Mouse (Mus musculus) embryonic facial prominence, embryonic 13.5 days (tissue): ENCODE data around the gene Lpcat4. TPM values are rescaled to one million over a fixed set of nuclear protein-coding genes. Genes with fewer than 3 reads are reported as not detected.
A peak's percentile ranks its signal among the peaks of the same experiment; 100 is the strongest.

Source experiments
- ATAC-seq: fragments of 200-750 bp; cut with Nextera tagmentation; 2 replicates; pipeline ENCODE4 v1.8.0; 2017; ENCODE audit warnings: low read depth; ENCODE audit not compliant: insufficient number of reproducible peaks, insufficient read depth, low FRiP score, low TSS enrichment
- H3K27ac ChIP-seq: fragments of 300-500 bp; sonication (generic); 2 replicates; pipeline ENCODE4 v1.5.1; 2015; ENCODE audit warnings: moderate library complexity, mild to moderate bottlenecking, inconsistent platforms
- H3K27me3 ChIP-seq: fragments of 300-500 bp; sonication (generic); 2 replicates; pipeline ENCODE4 v1.6.1; 2015; ENCODE audit warnings: mild to moderate bottlenecking, inconsistent platforms
- H3K36me3 ChIP-seq: fragments of 300-500 bp; sonication (generic); 2 replicates; pipeline ENCODE4 v1.6.1; 2015; ENCODE audit warnings: mild to moderate bottlenecking, inconsistent platforms
- H3K4me1 ChIP-seq: fragments of 300-500 bp; sonication (generic); 2 replicates; pipeline ENCODE4 v1.6.1; 2015; ENCODE audit warnings: inconsistent platforms
- H3K4me2 ChIP-seq: fragments of 300-500 bp; sonication (generic); 2 replicates; pipeline ENCODE4 v1.6.1; 2015; ENCODE audit warnings: moderate library complexity, mild to moderate bottlenecking, inconsistent platforms
- H3K4me3 ChIP-seq: fragments of 300-500 bp; sonication (generic); 2 replicates; pipeline ENCODE4 v1.5.1; 2015; ENCODE audit warnings: mild to moderate bottlenecking, inconsistent platforms
- H3K9ac ChIP-seq: fragments of 300-500 bp; sonication (generic); 2 replicates; pipeline ENCODE4 v1.6.1; 2015; ENCODE audit warnings: mild to moderate bottlenecking, inconsistent platforms
- H3K9me3 ChIP-seq: fragments of 300-500 bp; sonication (generic); 2 replicates; pipeline ENCODE4 v1.6.1; 2016; ENCODE audit warnings: inconsistent platforms
- WGBS: fragments of 180-500 bp; shearing (Covaris S2); methylation state at CpG from one replicate; pipeline ENCODE4 v1.1.7; 2015; ENCODE audit warnings: mixed read lengths; 5-methylcytosine and 5-hydroxymethylcytosine counted together
- polyA plus RNA-seq: library from polyadenylated mRNA; unstranded; fragments of >200 nt; fragmentation: Nextera tagmentation; extraction: Ambion mirVana; gene quantifications from 2 replicates; pipeline ENCODE4 v1.2.1, GENCODE M21; 2015

The Lpcat4 gene
- polyA plus RNA-seq, 1 experiment from 2014 or later: 15.3 TPM

- no peak for ATAC-seq
- Histone ChIP-seq H3K4me3 (no peak overlapping the region), H3K27me3 (no peaks in the 10 kb centered on the region), H3K36me3 (no peaks in the 10 kb centered on the region), H3K27ac (no peak overlapping the region), H3K4me2 (no peak overlapping the region), H3K4me1 (peaks cover 14% of the 10 kb centered on the region; the same call in 1 of the 2 replicates), H3K9me3 (no peaks in the 10 kb centered on the region), H3K9ac (no peak overlapping the region)
- 8% methylated on average over 4 of the region's 4 CpGs for WGBS
Measured at GRCm38 (mm10) chr2:112238006-112238405, 1.3 kb upstream of the Lpcat4 start.

DNA sequence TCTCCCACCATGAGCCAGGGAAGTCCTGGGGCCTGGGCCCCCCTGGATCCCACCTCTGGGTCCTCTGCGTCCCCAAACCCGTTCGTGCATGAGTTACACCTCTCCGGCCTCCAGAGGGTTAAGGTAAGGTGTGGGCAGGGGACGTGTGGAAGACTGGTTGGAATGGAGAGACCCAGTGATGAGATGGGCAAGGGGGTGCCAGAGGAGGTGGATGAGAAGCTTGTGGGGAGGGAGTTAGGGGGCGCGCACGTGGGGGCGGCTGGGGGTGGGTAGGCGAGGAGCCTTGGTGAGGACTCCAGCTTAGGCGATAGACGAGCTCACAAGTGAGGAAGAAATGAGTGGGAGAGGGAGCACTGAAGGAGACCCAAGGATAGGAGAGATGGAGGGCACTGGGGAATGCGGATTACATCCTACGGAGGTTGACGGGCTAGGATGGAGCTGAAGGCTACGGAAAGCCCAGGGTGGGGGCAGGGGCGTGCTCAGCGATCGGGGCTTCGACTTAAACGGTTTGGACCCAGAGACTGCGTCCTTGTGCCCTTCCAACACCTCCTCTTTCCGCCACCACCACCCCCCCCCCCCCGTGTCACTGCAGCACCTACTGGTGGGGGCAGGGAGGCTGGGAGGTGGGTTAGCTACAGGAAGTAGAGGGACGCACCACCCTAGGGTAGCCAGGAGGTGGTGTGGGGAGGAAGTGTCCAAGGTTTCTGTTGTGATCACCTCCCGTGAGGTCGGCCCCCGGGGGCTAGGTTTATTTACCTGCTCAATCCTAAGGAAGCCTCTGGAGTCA is 860 bp downstream of the Lpcat4 start:
- peaks cover 14% of the 10 kb centered on the region; the same call in 1 of the 2 replicates for H3K4me1 ChIP-seq
- H3K9ac ChIP-seq: peak overlapping the region; percentile 83
- H3K27ac ChIP-seq: peak overlapping the region; percentile 96
- H3K27me3 ChIP-seq: no peaks in the 10 kb centered on the region
- peak overlapping the region; percentile 89 for H3K4me2 ChIP-seq
- H3K4me3 ChIP-seq: peak overlapping the region; percentile 80
- no peak; the same call in 1 of the 2 replicates for ATAC-seq
- H3K36me3 ChIP-seq: peaks cover 6% of the 10 kb centered on the region
- H3K9me3 ChIP-seq: no peaks in the 10 kb centered on the region
- 1% methylated on average over 27 of the region's 28 CpGs for WGBS

GRCm38 (mm10) chr2:112241787-112242186 is 2.5 kb downstream of the Lpcat4 start:
- Histone ChIP-seq H3K27me3 (no peaks in the 10 kb centered on the region), H3K4me1 (peaks cover 14% of the 10 kb centered on the region; the same call in 1 of the 2 replicates), H3K36me3 (peaks cover 12% of the 10 kb centered on the region), H3K9ac (no peak overlapping the region), H3K4me3 (no peak overlapping the region), H3K4me2 (no peak overlapping the region), H3K27ac (no peak overlapping the region), H3K9me3 (no peaks in the 10 kb centered on the region)
- ATAC-seq: no peak
- WGBS: 75% methylated on average over 14 of the region's 14 CpGs

DNA sequence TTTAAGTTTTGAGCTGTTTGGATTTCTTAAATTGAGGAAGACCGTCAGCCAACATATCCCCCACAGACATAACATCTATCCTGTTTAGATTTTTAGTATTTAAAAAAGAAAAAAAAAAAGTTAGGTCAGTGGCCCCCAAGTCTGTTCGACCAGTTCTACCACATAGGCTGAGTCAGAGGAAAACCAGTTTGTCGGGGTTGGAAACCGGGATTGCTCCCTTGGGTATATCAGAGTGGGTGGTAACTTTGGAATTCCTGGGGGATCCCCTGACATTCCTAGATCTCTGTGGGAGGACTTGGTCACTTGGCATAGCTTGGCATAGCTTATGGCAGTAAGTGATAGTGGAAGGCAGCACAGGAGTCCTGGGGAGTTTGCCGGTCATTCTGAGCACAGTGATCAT is 6.0 kb downstream of the Lpcat4 start:
- no peaks in the 10 kb centered on the region for H3K9me3 ChIP-seq
- H3K27ac ChIP-seq: no peak overlapping the region
- H3K4me3 ChIP-seq: no peak overlapping the region
- H3K27me3 ChIP-seq: no peaks in the 10 kb centered on the region
- peaks cover 12% of the 10 kb centered on the region for H3K36me3 ChIP-seq
- H3K9ac ChIP-seq: no peak overlapping the region
- no peak overlapping the region for H3K4me2 ChIP-seq
- 69% methylated on average over 5 of the region's 5 CpGs for WGBS
- H3K4me1 ChIP-seq: peaks cover 12% of the 10 kb centered on the region; the same call in 1 of the 2 replicates
- no peak for ATAC-seq

DNA sequence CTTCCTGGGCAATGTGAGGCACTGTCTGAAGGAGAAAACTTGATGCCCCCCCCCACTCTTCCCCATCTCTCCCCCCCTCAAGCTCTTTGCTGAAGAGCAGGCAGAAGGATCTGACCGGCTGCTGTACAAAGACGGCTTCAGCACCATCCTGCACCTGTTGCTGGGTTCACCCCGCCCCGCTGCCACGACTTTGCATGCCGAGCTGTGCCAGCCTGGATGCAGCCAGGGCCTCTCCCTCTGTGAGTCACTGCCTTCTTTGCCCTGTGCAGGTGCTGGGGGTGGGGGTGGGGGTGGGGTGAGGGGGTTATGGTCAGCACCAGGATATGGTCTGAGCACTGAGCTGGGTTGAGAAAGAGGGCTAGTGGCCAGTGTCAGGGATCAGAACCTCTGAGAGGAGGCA is 6.9 kb downstream of the Lpcat4 start:
- peaks cover 12% of the 10 kb centered on the region for H3K36me3 ChIP-seq
- WGBS: 90% methylated on average over 6 of the region's 6 CpGs

DNA sequence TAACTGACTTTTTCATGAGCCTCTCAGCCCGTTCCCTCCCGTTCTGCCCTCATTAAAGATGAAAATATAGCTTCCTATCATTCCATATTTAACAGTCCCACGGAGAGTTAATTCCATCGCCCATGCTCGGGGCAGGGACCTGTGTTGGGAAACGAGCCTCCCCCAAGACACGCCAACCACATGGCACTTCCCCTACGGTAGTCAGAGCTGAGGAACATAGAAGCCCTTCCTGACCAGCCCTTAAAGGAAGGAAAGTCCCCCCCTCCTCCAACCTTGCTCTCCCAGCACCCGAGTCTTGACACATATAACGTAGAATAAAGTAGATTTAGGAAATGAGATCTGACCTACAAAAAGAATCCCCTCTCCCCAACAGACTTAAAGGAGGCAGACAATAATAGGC is 8.1 kb downstream of the Lpcat4 start:
- H3K4me2 ChIP-seq: no peak overlapping the region
- ATAC-seq: no peak
- 0 out of 2 replicates have a peak, but pooled peaks cover 1% of the 10 kb centered on the region for H3K4me1 ChIP-seq
- H3K9me3 ChIP-seq: no peaks in the 10 kb centered on the region
- H3K36me3 ChIP-seq: peaks cover 12% of the 10 kb centered on the region
- H3K27me3 ChIP-seq: no peaks in the 10 kb centered on the region
- no peak overlapping the region for H3K27ac ChIP-seq
- H3K9ac ChIP-seq: no peak overlapping the region
- WGBS: 87% methylated on average over 10 of the region's 10 CpGs
- no peak overlapping the region for H3K4me3 ChIP-seq

More for the DNA sequence above, 6.9 kb downstream of the Lpcat4 start:
- Histone ChIP-seq H3K4me3 (no peak overlapping the region), H3K9ac (no peak overlapping the region), H3K4me2 (no peak overlapping the region), H3K27me3 (no peaks in the 10 kb centered on the region), H3K4me1 (0 out of 2 replicates have a peak, but pooled peaks cover 3% of the 10 kb centered on the region), H3K27ac (no peak overlapping the region), H3K9me3 (no peaks in the 10 kb centered on the region)
- ATAC-seq: no peak

- Histone ChIP-seq H3K4me2 (no peak overlapping the region), H3K4me3 (no peak overlapping the region), H3K9me3 (no peaks in the 10 kb centered on the region), H3K27me3 (no peaks in the 10 kb centered on the region), H3K36me3 (peaks cover 6% of the 10 kb centered on the region; the same call in 1 of the 2 replicates), H3K4me1 (no peaks in the 10 kb centered on the region), H3K27ac (no peak overlapping the region), H3K9ac (no peak overlapping the region)
- ATAC-seq: no peak
- 90% methylated on average over 10 of the region's 10 CpGs for WGBS
Measured at GRCm38 (mm10) chr2:112249780-112250453, 10.6 kb downstream of the Lpcat4 start.

- WGBS: 73% methylated on average over 7 of the region's 7 CpGs
- H3K36me3 ChIP-seq: no peaks in the 10 kb centered on the region
- H3K9me3 ChIP-seq: no peaks in the 10 kb centered on the region
- H3K4me3 ChIP-seq: no peak overlapping the region
- no peak overlapping the region for H3K4me2 ChIP-seq
- no peaks in the 10 kb centered on the region for H3K27me3 ChIP-seq
- ATAC-seq: no peak
- no peak overlapping the region for H3K9ac ChIP-seq
- H3K27ac ChIP-seq: no peak overlapping the region
- no peaks in the 10 kb centered on the region for H3K4me1 ChIP-seq
Measured at GRCm38 (mm10) chr2:112254675-112255515, 15.6 kb downstream of the Lpcat4 start.

- peaks cover 10% of the 10 kb centered on the region for H3K4me1 ChIP-seq
- H3K4me3 ChIP-seq: no peak within 1 kb of the TSS
- 69% methylated on average over 10 of the region's 10 CpGs for WGBS
- no peaks in the 10 kb centered on the region for H3K9me3 ChIP-seq
- no peaks in the 10 kb centered on the region for H3K27me3 ChIP-seq
- H3K36me3 ChIP-seq: no peaks in the 10 kb centered on the region
- H3K9ac ChIP-seq: no peak within 1 kb of the TSS
- no peak for ATAC-seq
- H3K4me2 ChIP-seq: no peak within 1 kb of the TSS
- no peak within 1 kb of the TSS for H3K27ac ChIP-seq
Measured at GRCm38 (mm10) chr2:112259241-112259962, 20.1 kb downstream of the Lpcat4 start, which contains the start of gene Nutm1. Gene Nutm1, minus strand, starts transcription at chr2:112259291.

GRCm38 (mm10) chr2:112261748-112262653 is 22.7 kb downstream of the Lpcat4 start, which contains the start of gene Nop10:
Gene Nop10, plus strand, starts transcription at chr2:112261926.
- H3K9ac ChIP-seq: peak within 1 kb of the TSS; percentile 75
- no peaks in the 10 kb centered on the region for H3K9me3 ChIP-seq
- H3K27ac ChIP-seq: peak within 1 kb of the TSS; percentile 51; the same call in 1 of the 2 replicates
- H3K27me3 ChIP-seq: no peaks in the 10 kb centered on the region
- no peaks in the 10 kb centered on the region for H3K36me3 ChIP-seq
- peak; percentile 41; the same call in 1 of the 2 replicates for ATAC-seq
- H3K4me2 ChIP-seq: peak within 1 kb of the TSS; percentile 77
- H3K4me1 ChIP-seq: peaks cover 24% of the 10 kb centered on the region
- WGBS: under 1% methylated on average over 36 of the region's 36 CpGs
- H3K4me3 ChIP-seq: peak within 1 kb of the TSS; percentile 66
